Mouse (Mus musculus) right cerebral cortex, postnatal 10 days (tissue): ENCODE results near the gene Barhl1.

Source experiments
- DNase-seq, 2 experiments: peaks; one replicate each; pipeline ENCODE4 v3.0.0; 2021; ENCODE audit warnings: low spot score in 2 of 2

The Barhl1 gene

GRCm38 (mm10) chr2:28860678-28861423, 55.6 kb downstream of the Barhl1 start:
- no peak for DNase-seq

DNA sequence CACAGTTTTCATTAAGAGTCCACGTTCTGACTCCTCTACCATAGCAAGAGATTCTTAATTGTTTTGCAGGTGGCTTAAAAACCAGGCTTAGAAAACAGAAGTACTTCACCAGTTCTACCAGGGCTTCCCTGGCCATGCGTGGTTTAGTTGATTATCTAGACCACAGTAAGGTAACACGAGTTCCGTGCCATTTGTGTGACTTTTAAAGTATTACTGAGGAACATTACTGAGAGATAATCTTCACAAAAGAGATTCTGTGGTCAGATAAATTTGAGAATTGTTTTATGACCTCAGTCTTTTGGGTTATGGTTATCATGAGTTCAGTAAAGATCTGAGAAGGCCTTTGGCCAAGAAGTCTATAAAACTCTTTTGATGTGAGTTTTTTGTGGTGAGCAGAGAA, 57.2 kb downstream of the Barhl1 start:
- DNase-seq = no peak
